Mouse (Mus musculus): Measurements from ENCODE around the gene Orm3.

Orm3 gene

DNA sequence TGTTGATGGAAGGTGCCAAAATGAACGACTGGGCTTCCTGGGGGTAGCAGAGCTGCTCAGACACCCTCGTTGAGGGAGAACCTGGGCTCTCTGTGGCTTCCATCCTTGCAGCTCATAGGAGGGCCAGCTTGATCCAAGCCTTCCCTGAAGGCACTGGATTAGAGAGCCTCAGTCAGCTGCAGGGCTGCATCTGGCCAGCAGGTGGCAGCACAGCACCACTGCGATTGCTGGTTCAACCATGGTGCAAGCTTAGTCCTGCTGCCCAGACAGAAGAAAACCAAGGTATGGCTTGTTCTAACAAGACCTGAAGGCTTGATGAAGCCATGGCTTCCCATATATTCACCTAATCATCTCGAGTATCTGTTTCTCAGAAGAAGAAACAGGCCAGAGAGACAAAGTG, 12.6 kb downstream of the Orm3 start:
- in situ Hi-C loops (cut with MboI), result loop anchor here (5.0 kb wide), 1 partner anchor 34 kb away; the partner anchor contains the start of gene Akna

DNA sequence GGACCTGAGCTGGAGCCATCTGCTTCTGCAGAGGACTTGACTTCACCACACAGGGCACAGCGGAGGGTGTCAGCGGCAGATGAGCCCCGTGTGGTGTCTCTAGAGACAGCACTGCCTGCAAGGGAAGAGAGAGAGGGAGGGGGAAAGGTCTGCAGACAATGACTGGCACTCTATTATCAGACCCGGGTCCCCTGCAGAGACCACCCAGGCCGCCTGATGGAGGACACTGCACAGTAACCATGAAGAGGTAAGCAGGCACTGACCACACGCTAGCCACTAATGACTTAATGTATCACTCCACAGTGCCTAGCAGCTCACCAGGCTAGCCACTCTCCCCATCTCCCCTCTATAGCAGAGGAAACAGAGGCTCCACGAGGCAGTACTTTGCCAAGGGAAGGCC, 14.9 kb downstream of the Orm3 start:
- in situ Hi-C loops (cut with MboI), result no loop called here

DNA sequence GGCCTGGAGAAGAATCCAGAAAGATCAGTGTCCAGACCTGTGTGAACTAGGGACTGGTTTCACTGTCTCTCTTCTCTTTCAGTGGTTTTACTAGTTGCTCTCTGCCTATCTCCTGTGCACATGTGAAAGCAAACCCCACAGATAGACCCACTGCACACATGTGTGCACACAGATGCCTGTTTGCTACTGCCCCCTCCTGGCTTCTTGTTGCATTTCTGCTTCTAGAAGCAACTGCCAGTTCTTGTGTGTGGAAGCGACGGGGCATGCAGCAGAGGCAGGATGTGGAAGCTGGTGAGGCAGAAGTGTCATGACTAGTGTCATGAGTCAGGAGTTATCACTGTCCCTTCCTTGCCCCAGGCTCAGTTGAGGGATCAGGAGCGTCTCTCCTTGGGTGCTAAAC, 15.9 kb downstream of the Orm3 start:
- in situ Hi-C loops (cut with MboI), result no loop called here

DNA sequence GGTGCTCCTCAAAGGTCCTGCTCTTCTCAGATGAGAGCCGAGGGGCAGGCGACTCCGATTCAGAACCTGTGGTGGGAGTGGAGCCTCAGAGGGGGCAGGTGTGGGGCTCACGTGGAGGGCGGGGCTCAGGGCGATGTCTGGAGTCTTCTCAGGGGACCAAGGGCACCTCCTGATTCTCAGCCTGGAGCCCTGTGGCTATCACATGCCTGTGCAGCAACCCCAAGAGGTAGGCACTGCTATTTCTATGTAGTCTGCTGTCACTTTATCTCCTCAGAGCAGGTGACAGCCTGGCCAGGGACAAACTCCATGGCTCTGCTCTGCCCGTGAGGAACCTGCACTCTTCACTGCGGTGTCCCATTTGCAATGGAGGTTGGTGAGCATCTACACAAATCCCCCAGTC, 17.4 kb downstream of the Orm3 start:
- in situ Hi-C loops (cut with MboI), result no loop called here

DNA sequence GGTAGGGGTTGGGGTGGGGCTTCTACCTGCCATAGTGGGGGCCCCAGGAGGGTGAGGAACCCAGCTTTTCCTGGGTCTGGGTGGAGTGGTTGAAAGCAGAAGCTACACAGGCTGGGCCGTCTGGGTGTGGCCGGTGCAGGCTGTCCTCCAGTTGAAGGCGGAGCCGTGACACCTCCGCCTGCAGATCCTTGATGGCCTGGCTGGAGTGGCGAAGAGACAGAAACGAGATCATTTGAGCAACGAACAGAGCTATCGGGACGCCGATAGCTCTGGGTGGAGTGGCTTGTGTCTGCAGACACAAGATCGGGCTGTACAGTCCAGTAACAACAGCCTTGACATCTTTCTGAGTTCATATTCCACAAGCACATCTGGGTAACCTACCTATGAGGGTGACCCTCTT, 18.4 kb downstream of the Orm3 start:
- in situ Hi-C loops (cut with MboI), result no loop called here

DNA sequence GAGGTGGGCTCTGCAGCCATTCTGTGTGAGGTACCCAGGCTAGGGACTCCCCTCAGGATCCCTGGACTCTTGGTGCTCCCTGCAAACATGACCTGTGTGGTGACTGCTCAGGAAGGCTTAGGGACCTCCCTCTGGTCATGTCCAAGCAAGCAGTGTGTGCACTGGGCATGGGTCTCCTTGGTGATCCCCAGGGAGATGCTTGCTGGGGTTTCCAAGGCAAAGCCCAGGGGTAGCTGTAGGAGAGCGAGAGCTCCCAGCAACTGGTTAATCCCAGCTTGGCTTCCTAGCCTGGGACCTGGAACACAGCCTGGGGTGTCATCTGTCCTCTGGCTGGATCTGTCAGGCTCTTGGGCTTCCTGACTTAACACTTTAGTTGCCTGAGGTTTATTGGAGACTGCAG, 19.4 kb downstream of the Orm3 start:
- in situ Hi-C loops (cut with MboI), result no loop called here

DNA sequence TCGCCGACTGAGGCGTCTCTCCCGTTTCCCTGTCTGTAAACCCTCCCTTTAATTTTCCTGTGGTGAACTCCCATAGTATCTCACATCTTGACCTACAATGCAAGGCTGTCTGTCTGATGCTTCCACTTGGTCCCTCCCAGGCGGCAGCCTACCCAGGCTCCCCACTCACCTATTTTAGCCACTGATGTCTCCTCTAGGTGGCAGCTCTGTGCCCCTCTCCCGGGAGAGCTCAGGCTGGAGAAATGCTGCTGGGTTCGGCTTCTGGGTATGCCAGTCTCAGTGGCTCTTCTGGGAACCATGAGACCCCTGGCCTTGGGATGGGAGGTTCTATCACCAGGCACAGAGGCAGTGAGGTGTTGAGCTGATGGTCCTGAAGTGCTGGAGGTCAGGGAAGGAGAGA, 21.5 kb downstream of the Orm3 start:
- in situ Hi-C loops (cut with MboI), result no loop called here

DNA sequence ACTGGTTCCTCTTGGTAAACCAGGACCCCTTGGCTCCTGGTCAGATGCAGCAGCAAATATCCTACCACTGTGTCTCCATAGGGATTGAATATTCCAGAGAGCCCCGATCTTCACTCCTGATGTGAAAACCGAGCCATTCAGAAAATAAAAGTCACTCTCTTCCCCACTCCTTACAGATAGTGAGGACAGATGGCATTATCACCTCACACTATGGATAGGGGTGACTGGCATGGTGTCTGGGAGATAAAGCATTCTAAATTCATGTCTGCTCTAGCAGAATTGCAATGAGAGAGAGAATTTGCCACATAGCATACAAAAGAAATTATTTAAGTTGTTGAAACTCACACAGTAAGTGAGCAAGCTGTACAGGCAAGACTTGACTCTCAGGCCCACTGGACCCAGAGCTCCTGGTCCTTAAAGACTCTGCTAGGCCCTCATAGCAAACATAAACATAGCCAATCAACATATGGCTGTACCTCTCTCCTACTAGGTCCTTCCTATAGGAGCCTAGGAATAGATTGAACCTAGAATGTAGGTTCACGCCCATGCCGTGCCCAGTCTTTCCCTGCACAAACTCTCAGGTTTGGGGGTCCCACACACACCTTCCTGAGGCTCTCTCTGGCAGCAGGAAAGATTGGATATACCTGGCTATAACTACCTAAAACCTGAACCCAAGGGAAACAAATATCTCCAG, 26.9 kb downstream of the Orm3 start:
- in situ Hi-C loops (cut with MboI), result no loop called here

DNA sequence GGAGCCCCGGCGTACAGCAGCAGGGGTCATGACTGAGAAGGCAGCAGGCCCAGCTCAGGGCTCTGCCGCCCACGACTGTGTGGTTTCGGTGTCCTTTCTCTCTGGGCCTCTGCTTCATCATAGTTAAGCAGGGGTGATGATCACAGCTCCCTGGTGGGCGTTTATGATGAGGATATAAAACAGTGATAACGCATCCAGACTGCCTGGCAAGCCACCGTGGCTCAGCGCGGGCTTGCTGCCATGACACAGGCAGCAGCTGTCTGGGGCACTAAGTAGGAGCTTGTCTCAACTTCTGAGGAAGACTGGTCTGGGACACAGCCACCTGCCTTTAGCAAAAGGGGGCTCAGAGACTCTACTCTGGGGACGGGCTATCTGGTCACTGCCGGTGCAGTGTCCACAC, 27.5 kb downstream of the Orm3 start:
- in situ Hi-C loops (cut with MboI), result no loop called here

DNA sequence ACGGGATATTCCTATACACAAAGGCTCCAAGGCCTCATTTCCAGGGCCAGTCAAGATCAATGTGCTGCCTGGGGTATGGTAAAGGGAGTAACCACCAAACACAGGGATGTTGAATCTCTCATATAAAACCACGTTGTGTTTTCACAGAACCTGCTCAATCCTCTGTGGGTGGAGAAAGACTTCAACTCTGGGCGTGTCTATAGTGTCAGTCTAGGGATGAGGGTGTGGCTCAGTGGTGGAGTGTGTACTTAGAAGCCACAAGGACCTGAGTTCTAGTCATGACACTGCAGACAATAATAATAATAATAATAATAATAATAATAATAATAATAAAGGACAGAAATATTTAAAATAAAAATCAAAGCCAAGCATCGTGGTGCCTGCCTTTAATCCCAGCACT, 28.3 kb downstream of the Orm3 start:
- in situ Hi-C loops (cut with MboI), result no loop called here

DNA sequence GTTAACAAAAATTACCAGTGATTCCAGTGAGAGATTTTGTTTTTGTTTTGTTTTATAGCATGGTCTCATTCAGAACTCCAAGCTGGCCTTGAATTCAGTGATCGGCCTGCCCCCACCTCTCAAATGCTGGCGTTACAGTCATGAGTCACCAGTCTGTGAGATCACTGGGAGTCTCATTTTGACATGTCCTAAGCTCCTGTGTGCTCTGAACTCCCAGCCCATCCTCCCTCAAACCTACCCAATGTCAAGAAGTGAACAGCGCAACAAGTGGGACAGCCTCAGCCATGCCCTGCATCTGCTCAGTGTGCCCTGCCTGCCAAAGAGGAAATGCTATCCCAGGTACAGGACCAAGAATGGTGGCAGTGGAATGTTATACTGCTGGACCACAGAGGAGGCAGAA, 29.3 kb downstream of the Orm3 start:
- in situ Hi-C loops (cut with MboI), result no loop called here

DNA sequence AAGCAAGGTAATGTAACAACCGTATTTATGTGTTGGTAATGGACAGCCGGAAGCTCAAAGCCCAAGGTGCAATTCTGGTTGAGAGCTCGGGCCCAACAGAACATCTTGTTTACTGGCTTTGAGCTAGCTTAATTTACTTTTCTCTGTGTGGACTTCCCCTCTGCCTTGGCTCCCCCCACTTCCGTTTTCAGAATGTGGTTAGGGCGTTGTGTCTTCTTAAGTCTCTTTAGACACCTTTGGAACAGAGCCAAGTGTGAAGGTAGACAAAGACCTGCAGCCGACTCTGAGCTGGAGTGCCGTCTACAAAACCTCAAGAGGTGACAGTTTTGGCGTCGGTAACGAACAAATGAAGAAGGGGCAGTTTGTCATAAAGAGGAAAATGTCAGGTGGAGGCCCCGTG, 29.8 kb downstream of the Orm3 start:
- in situ Hi-C loops (cut with MboI), result no loop called here

DNA sequence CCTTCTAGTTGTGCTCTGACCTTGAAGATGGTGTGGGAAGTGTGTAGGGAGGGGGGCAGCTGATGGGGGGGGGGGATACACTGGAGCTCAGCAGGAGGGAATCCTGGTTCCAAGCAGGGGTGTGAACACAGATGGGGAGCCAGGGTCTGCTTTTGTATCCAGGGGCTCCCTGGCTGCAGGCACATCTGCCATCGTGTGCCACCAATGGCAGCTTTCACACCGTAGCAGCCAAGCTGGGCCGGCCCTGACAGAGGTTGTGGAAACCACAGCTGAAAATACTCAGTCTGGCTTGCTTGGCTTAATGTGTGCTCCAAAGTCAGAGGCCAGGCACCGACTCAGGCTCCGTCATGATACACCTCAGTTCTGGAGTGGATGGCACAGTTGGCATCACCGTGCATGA, 32.1 kb downstream of the Orm3 start:
- in situ Hi-C loops (cut with MboI), result no loop called here

DNA sequence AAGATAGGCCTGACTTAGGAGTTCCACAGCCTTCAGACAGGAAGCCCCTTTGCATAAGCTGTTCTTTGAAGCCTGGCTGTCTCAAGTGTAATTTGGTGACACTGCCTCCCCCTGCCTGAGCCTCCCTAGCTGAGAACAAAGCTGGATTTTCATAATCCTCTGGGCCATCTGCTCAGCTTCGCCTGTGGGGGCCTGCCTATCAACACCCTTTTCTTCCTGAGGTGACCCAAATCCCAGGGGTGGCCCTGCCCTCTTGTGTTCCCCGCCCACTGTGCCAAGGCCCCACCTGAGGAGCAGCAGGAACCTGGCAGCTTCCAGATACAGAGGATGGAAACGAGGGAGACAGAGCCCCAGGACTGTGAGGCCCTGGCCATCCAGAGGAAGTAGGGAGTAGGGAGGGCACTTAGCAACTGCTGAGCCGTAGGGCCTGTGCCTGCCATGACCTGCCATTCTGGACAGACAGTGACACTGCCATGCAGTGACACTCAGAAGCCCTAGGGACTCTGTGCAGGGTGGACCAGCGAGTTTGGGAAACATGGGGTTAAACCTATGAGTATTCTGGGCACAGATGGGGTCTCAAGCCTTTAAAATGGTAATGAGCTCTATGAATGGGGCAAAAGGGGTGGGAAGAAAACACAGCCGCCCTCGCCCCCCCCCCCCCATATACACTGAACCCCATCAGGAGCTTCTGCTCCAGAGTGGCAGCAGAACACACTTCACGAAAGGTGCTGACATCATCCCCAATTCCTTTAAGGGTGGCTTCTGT, 33.3 kb downstream of the Orm3 start:
- in situ Hi-C loops (cut with MboI), result no loop called here

DNA sequence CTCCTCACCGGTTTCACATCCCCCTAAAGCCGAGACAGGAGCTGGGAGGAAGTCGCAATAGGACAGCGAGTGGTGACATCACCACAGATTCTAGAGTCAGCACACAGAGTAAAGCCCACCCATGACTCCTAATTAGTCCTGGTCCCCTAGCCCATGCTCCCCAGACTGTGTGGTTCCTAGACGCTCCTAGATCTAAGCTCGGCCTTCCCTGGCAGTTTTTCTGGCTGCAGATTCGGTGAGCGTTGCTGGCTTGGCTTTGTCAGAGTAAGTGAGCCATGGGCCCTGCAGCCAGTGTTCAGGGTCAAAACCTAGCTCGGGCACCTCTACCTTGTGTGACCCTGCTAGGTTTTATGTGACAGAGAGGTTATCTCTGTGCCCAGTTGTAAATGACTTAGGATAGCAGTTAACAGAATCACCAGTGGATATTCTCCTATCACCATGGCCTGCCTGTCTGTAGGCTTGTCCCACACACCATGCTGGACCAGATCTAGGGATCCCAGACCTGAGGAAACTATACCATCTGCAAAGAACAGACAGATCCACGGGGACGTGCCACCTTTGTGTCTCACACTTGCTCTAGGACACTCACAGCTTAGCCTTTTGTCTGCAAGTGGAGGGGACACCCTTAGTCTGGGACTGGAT, 34.0 kb downstream of the Orm3 start:
- in situ Hi-C loops (cut with MboI), result no loop called here

DNA sequence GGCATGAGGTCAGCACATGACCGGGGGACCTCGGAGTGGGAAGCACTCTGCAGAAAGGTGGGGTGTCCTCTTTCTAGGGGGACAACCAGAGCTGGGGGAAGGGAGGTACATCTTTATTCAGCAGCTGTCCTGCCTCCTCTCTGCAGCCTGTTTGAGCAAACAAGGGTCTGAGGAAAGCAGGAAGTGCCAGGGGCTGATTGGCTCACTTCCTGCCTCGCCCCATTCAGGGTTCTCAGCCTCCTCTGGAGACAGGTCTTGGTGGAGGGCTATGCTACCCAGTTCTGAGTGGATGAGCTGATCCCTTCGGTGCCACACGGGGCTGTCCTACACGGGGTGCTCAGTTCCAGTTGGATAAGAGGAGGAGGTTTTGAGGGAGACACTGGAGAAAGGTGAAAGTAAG, 35.4 kb downstream of the Orm3 start:
- in situ Hi-C loops (cut with MboI), result no loop called here

DNA sequence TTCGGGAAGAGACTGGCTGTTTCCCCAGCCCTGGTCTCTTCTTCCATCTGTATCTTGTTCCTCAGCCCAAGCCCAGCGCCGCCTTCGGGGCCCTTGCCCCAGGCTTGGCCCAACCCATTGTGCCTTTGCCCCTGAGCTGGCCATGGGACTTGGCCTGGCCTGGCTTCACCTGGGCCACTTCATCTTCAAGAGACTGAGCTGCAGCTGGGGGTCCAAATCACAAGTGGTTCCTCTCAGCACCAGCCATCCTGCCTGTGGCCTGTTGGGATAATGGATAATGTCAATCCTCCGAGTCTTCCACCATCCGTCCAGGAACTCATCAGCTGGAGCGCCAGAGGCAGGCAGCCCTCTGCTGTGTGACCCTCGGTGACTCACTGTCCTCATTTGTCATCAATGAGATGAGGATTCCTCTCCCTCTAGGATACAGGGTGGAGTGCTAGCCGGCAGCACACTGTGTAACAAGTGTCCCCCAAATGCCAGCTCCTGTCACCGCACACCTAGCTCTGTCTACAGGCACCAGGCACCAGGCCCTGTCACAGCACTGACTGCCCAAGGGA, 42.1 kb downstream of the Orm3 start:
- in situ Hi-C loops (cut with MboI), result no loop called here

DNA sequence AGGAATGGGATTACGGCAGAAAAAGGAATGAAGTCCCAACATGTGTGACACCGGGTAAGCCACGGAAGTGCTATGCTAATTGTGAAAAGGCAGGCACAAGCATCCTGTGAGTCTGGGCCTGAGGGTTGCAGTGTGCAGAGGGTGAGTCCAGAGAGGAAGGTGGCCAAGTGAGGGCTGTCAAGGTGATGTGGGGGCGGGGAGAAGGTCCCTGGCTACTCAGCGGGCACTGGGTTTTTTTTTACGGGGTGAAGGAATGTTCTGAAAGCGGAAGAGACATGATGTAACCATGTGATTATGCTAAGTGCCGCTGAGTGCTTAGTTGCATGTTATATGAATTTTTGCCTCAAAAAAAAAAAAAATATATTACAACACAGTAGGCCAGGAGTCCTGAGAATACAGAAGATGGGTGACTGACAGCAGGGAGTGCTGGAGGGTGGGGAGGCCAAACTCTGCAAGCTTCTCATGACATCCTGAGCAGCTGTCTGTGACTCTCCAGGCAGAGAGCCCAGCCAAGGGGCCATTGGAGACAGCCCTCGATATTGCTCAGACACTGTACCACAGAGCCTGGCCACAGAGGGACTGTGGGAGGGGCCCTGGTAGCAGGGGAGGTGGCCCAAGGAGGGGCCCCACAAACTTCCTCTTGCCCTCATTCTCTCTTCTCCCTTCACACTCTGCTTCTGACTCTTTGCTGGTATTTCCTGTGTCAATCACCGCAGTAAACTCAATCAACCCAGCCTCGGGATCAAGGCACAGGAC, 43.1 kb downstream of the Orm3 start:
- in situ Hi-C loops (cut with MboI), result no loop called here

DNA sequence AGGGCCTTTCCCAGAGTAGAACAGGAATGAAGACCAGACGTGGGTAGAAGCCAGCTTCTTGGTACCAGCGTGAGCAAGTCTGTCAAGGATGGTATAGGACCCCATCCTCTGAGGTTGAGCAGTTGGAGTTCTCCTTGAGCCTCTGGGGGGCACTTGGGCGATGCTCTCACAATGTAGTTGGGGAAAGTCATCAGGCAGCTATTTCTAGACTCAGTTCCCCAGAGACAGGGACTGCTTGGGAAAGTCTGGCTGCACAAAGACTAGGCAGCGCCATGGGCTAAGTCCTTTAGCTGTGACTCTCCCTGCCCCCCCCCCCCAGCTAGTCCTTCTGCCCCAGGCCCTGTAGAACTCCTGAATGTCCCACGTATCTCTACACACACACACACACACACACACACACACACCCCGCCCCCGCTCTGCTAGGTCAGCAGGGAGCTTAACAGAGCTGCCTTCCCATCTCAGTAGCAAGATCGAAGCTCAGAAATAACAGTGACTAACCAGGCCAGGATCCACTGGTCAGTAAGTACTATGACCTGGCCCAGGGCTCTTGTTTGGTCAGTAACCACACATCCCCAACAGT, 43.8 kb downstream of the Orm3 start:
- in situ Hi-C loops (cut with MboI), result loop anchor here (5.0 to 25.0 kb wide), 2 partner anchors 32 to 538 kb away; no protein-coding TSS in a partner anchor

DNA sequence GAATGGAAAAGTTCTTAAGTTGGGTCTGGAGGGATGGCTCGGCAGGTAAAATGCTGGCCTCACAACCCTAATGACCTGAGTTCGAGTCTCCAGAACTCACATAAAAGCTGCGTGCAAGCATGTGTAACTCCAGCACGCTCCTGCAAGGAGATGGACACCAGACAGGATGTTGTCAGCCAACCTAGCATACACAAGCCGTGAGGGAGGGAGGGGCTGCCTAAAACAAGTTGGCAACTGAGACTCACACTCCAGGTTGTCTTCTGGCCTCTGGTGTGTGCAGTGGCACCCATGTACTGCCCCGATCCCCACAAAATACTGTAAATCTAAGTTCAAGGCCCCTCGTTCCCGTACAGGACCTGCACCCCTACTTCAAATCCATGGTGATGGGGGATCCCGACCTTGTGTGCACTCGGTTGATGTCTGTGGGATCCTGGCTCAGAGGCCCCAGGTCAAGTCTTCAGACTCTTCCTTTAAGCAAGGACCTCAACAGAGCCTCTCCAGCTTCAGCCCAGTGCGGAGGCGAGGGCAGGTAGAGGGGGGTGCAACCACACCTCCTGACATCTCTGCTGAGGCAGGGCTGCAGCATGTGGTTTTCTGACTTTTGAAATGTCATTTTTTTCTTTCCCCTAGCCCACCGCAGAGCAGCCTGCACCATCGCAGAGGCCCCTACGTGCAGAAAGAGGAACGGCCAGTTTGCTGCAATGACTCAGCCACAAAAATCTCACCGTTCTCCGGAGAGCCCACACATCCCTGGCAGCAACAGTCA, 44.8 kb downstream of the Orm3 start:
- in situ Hi-C loops (cut with MboI), result loop anchor here (5.0 to 25.0 kb wide), 2 partner anchors 33 to 537 kb away; no protein-coding TSS in a partner anchor

DNA sequence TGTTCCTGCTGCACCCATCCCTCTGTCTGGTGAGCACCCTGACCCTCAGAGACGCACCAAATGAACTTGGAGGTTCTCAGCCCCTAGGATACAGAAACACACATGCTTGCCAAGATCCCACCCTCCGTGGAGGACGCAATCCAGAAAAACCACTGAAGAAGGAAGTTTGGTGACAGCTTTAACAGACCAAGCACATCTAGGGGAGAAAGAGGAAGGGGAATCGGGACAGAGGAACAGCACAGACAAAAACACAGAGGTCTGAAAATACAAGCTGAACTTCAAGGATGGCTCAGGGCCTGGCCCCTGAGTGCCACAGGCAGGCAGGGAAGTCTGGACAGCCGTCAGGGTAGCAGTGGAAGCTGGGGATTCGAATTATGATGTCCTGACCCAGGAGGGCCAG, 45.7 kb downstream of the Orm3 start:
- in situ Hi-C loops (cut with MboI), result loop anchor here (5.0 to 25.0 kb wide), 2 partner anchors 34 to 536 kb away; no protein-coding TSS in a partner anchor
